Mouse (Mus musculus) forebrain, embryonic 15.5 days (tissue): ENCODE data around the gene Rpsa. TPM values are rescaled to one million over a fixed set of nuclear protein-coding genes. Genes with fewer than 3 reads are reported as not detected.

ENCODE experiments used
- ATAC-seq: fragments of 200-750 bp; cut with Nextera tagmentation; replicated peaks from 2 replicates; pipeline ENCODE4 v1.8.0; 2017; ENCODE audit warnings: mild to moderate bottlenecking, moderate TSS enrichment, moderate library complexity
- H3K27ac ChIP-seq: fragments of 300-500 bp; sonication (generic); replicated peaks from 2 replicates; pipeline ENCODE4 v1.5.1; 2015; ENCODE audit warnings: mild to moderate bottlenecking, inconsistent platforms
- H3K27me3 ChIP-seq: fragments of 300-500 bp; sonication (generic); 2 replicates; pipeline ENCODE4 v1.6.1; 2015; ENCODE audit warnings: inconsistent platforms
- H3K36me3 ChIP-seq: fragments of 300-500 bp; sonication (generic); 2 replicates; pipeline ENCODE4 v1.6.1; 2015; ENCODE audit warnings: mild to moderate bottlenecking, inconsistent platforms
- H3K4me1 ChIP-seq: fragments of 300-500 bp; sonication (generic); 2 replicates; pipeline ENCODE4 v1.6.1; 2015; ENCODE audit warnings: inconsistent platforms
- H3K4me2 ChIP-seq: fragments of 300-500 bp; sonication (generic); replicated peaks from 2 replicates; pipeline ENCODE4 v1.6.1; 2015; ENCODE audit warnings: mild to moderate bottlenecking, inconsistent platforms
- H3K4me3 ChIP-seq: fragments of 300-500 bp; sonication (generic); 2 replicates; pipeline ENCODE4 v1.5.1; 2015; ENCODE audit warnings: mild to moderate bottlenecking, inconsistent platforms
- H3K9ac ChIP-seq: fragments of 300-500 bp; sonication (generic); replicated peaks from 2 replicates; pipeline ENCODE4 v1.6.1; 2015; ENCODE audit warnings: mild to moderate bottlenecking, inconsistent platforms
- H3K9me3 ChIP-seq: fragments of 300-500 bp; sonication (generic); 2 replicates; pipeline ENCODE4 v1.6.1; 2016; ENCODE audit warnings: inconsistent platforms
- WGBS: fragments of 180-500 bp; shearing (Covaris S2); methylation state at CpG from one replicate; pipeline ENCODE4 v1.1.7; 2015; ENCODE audit warnings: mixed read lengths; 5-methylcytosine and 5-hydroxymethylcytosine counted together
- polyA plus RNA-seq: library from polyadenylated mRNA; unstranded; fragments of >200 nt; fragmentation: Nextera tagmentation; extraction: Ambion mirVana; gene quantifications from 2 replicates; pipeline ENCODE4 v1.2.1, GENCODE M21; 2015

The Rpsa gene
- polyA plus RNA-seq, 1 experiment from 2014 or later: 997 TPM

DNA sequence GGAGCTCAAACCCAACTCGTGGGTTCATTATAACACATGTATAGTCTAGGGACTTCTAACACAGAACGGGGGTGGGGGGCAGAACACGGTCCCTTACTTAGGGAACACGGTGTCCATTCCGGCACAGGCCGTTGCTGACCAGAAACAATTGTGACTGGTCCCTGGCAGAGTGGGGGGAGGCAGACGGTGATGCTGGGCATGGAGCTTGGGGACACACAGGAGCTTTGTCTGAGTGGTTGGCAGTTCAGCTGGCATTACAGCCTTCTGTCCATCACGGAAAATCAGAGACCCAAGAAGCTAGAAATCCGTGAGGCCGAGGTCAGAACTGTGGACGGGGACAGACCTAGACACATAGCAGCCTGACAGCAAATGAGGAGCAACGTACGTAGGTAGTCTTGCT is 17.0 kb downstream of the Rpsa start:
- 88% methylated on average over 13 of the region's 13 CpGs for WGBS
- ATAC-seq: no peak

DNA sequence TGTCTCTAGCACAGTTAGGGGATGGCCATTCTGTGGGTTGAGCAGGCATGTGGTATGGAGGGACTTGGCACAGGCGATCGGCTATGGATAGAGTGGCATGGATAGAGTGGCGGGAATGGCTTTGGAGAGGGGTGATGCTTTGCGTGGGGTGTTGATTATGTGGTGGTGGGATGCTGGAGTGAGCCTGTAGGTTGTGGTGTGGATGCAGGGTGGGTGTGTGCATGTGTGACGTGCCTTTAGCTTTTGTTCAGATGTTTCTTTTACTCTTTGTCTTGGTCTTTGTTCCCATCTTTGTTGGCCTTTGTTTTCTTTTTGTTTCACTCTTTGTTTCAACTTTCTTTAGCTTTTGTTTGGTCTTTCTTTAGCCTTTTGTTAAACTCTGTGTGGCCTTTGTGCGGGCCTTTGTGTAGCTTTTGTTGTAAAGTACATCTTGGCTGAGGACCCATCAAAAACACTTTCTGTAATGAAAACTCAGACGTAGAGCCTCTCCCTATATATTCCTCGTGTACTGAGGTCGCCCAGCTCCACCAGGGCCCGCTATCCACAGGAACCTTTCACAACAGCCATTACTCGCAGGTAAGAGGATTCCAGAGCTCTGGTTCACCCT is 21.8 kb downstream of the Rpsa start, which contains the start of gene Mobp:
Gene Mobp, plus strand, starts transcription at position 486 of the 607 bp plus-strand sequence.
- Histone ChIP-seq H3K9ac (no peak within 1 kb of the TSS), H3K4me2 (no peak within 1 kb of the TSS), H3K27me3 (no peaks in the 10 kb centered on the region), H3K4me3 (no peak within 1 kb of the TSS), H3K9me3 (no peaks in the 10 kb centered on the region), H3K27ac (no peak within 1 kb of the TSS), H3K4me1 (no peaks in the 10 kb centered on the region), H3K36me3 (no peaks in the 10 kb centered on the region)
- WGBS: 22% methylated on average over 11 of the region's 11 CpGs
- ATAC-seq: no peak

More for the DNA sequence above, 17.0 kb downstream of the Rpsa start:
- Histone ChIP-seq H3K9me3 (no peaks in the 10 kb centered on the region), H3K4me3 (no peak overlapping the region), H3K36me3 (no peaks in the 10 kb centered on the region), H3K27ac (no peak overlapping the region), H3K4me2 (no peak overlapping the region), H3K9ac (no peak overlapping the region), H3K27me3 (no peaks in the 10 kb centered on the region), H3K4me1 (no peaks in the 10 kb centered on the region)

GRCm38 (mm10) chr9:120151152-120151551 is 23.7 kb downstream of the Rpsa start:
- Histone ChIP-seq H3K4me2 (no peak overlapping the region), H3K4me1 (no peaks in the 10 kb centered on the region), H3K9ac (no peak overlapping the region), H3K4me3 (no peak overlapping the region), H3K27me3 (no peaks in the 10 kb centered on the region), H3K36me3 (no peaks in the 10 kb centered on the region), H3K27ac (no peak overlapping the region), H3K9me3 (no peaks in the 10 kb centered on the region)
- no peak for ATAC-seq
- WGBS: 82% methylated on average over 5 of the region's 5 CpGs

GRCm38 (mm10) chr9:120151906-120152399 is 24.5 kb downstream of the Rpsa start:
- H3K36me3 ChIP-seq: no peaks in the 10 kb centered on the region
- no peak overlapping the region for H3K4me3 ChIP-seq
- H3K9ac ChIP-seq: no peak overlapping the region
- no peak for ATAC-seq
- H3K4me2 ChIP-seq: no peak overlapping the region
- 84% methylated on average over 12 of the region's 12 CpGs for whole genome bisulfite sequencing
- no peaks in the 10 kb centered on the region for H3K27me3 ChIP-seq
- H3K4me1 ChIP-seq: no peaks in the 10 kb centered on the region
- no peak overlapping the region for H3K27ac ChIP-seq
- no peaks in the 10 kb centered on the region for H3K9me3 ChIP-seq

- Histone ChIP-seq H3K27ac (no peak overlapping the region), H3K9me3 (no peaks in the 10 kb centered on the region), H3K36me3 (no peaks in the 10 kb centered on the region), H3K4me3 (no peak overlapping the region), H3K27me3 (no peaks in the 10 kb centered on the region), H3K9ac (no peak overlapping the region), H3K4me1 (no peaks in the 10 kb centered on the region), H3K4me2 (no peak overlapping the region)
- 55% methylated on average over 4 of the region's 4 CpGs for WGBS
- ATAC-seq: no peak
Observed at GRCm38 (mm10) chr9:120158047-120158446, 30.6 kb downstream of the Rpsa start.

DNA sequence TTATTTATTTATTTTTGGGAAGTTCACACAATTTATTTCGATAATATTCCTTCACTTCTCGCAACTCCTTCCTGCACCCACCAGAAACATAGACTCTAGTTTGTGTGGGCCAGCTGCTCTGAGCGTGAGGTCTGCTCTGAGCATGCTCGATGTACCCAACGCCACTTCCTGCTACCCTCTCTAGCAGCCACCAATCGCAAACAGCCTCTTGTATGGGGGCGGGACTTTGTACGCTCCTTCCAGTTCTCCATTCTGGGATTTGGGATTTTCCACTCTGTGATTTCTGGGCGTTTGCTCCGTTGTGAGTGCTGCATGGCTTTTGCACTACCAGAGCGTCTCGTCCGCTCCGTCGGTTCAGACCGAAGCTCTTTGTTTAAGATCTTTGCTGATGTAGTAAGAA is 36.4 kb downstream of the Rpsa start:
- Histone ChIP-seq H3K27ac (no peak overlapping the region), H3K4me3 (no peak overlapping the region), H3K4me2 (no peak overlapping the region), H3K4me1 (no peaks in the 10 kb centered on the region), H3K27me3 (no peaks in the 10 kb centered on the region), H3K36me3 (no peaks in the 10 kb centered on the region), H3K9ac (no peak overlapping the region), H3K9me3 (no peaks in the 10 kb centered on the region)
- 76% methylated on average over 16 of the region's 16 CpGs for WGBS
- no peak for ATAC-seq

DNA sequence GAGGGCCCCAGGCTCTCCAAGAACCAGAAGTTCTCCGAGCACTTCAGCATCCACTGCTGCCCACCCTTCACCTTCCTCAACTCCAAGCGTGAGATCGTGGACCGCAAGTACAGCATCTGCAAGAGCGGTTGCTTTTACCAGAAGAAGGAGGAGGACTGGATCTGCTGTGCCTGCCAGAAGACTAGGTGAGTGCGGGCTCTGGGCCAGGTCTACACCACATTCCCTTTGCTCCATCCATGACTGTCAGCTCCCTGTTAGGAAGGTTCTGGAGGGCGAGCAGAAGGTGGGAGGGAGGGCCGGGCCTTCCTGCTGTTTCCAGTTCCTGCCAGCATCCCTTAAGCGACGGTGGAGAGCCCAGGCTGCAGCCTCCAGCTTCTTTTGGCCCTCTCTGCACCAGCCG is 40.3 kb downstream of the Rpsa start:
- H3K9ac ChIP-seq: no peak overlapping the region
- no peak for ATAC-seq
- H3K27ac ChIP-seq: no peak overlapping the region
- WGBS: 72% methylated on average over 11 of the region's 11 CpGs
- H3K36me3 ChIP-seq: no peaks in the 10 kb centered on the region
- H3K27me3 ChIP-seq: no peaks in the 10 kb centered on the region
- H3K4me2 ChIP-seq: no peak overlapping the region
- H3K4me1 ChIP-seq: no peaks in the 10 kb centered on the region
- H3K4me3 ChIP-seq: no peak overlapping the region
- no peaks in the 10 kb centered on the region for H3K9me3 ChIP-seq

DNA sequence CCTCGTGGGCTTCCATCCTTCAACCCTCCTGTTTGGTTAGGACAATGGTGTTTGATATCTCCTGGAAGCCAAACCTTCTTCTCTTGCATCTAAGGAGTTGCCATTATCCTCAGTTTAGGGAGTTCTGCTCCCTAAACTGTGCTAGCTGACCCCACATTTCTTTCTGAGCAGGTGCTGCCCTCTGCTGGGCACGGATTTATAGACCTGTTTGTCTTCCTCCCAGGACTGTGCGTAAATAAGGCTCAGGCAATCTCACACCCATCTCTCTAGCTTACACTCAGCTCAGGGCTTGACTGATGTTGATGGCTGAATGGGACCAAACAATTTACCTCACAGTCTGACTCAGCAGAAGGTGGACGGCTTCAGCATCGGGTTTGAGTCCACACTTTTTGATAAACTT is 43.8 kb downstream of the Rpsa start:
- Histone ChIP-seq H3K4me3 (no peak overlapping the region), H3K9me3 (no peaks in the 10 kb centered on the region), H3K27ac (no peak overlapping the region), H3K9ac (no peak overlapping the region), H3K4me1 (no peaks in the 10 kb centered on the region), H3K4me2 (no peak overlapping the region), H3K36me3 (no peaks in the 10 kb centered on the region), H3K27me3 (no peaks in the 10 kb centered on the region)
- no peak for ATAC-seq
- 42% methylated on average over 5 of the region's 5 CpGs for WGBS

- no peaks in the 10 kb centered on the region for H3K9me3 ChIP-seq
- H3K4me2 ChIP-seq: no peak overlapping the region
- no peak overlapping the region for H3K27ac ChIP-seq
- H3K36me3 ChIP-seq: no peaks in the 10 kb centered on the region
- H3K4me3 ChIP-seq: no peak overlapping the region
- WGBS: 78% methylated on average over 18 of the region's 18 CpGs
- no peaks in the 10 kb centered on the region for H3K4me1 ChIP-seq
- H3K27me3 ChIP-seq: no peaks in the 10 kb centered on the region
- no peak overlapping the region for H3K9ac ChIP-seq
- ATAC-seq: no peak
Observed at GRCm38 (mm10) chr9:120174436-120175137, 47.1 kb downstream of the Rpsa start.

- Histone ChIP-seq H3K4me2 (no peak overlapping the region), H3K9ac (no peak overlapping the region), H3K27ac (no peak overlapping the region), H3K4me1 (no peaks in the 10 kb centered on the region), H3K27me3 (no peaks in the 10 kb centered on the region), H3K4me3 (no peak overlapping the region), H3K9me3 (no peaks in the 10 kb centered on the region), H3K36me3 (no peaks in the 10 kb centered on the region)
- ATAC-seq: no peak
- WGBS: 93% methylated on average over 10 of the region's 10 CpGs
Observed at GRCm38 (mm10) chr9:120178813-120179212, 51.3 kb downstream of the Rpsa start.
